ENCODE assay signal across 16 mouse cellular contexts in genomic region chr15:7295199-7295598, GRCm38 (mm10).
"Had no signal": no experiment of that assay in that cellular context is flagged by ENCODE, and none has a peak within 500 bp of the region (broad histone marks: within the 10 kb centered on the region; RNA-seq: fewer than 3 reads in every experiment).

No protein-coding gene starts in this region.

- DNase-seq: retina, postnatal 1 day; right cerebral cortex, adult 18-20 months; right cerebral cortex, postnatal 14 days; right cerebral cortex, postnatal 25 days; right cerebral cortex, postnatal 4 days; spleen, adult 18-20 months; thymus, adult 18-20 months; thymus, adult 2 months; thymus, postnatal 14 days; thymus, postnatal 25 days; thymus, postnatal 36 days; thymus, postnatal 4 days had no signal

- H3K27me3 ChIP-seq: neural tube, embryonic 13.5 days; neural tube, embryonic 15.5 days; stomach, embryonic 15.5 days had no signal

- H3K9me3 ChIP-seq: neural tube, embryonic 13.5 days; neural tube, embryonic 15.5 days; stomach, embryonic 15.5 days had no signal

- H3K9ac ChIP-seq: neural tube, embryonic 13.5 days; neural tube, embryonic 15.5 days; stomach, embryonic 15.5 days had no signal

- H3K4me1 ChIP-seq: neural tube, embryonic 13.5 days; neural tube, embryonic 15.5 days; stomach, embryonic 15.5 days had no signal

- H3K36me3 ChIP-seq: neural tube, embryonic 13.5 days; neural tube, embryonic 15.5 days; stomach, embryonic 15.5 days had no signal

- H3K4me3 ChIP-seq: neural tube, embryonic 13.5 days; neural tube, embryonic 15.5 days; stomach, embryonic 15.5 days had no signal

- H3K27ac ChIP-seq: neural tube, embryonic 13.5 days; neural tube, embryonic 15.5 days; stomach, embryonic 15.5 days; stomach, postnatal 0 days had no signal

- H3K4me2 ChIP-seq: neural tube, embryonic 13.5 days; neural tube, embryonic 15.5 days; stomach, embryonic 15.5 days had no signal
